Mouse (Mus musculus): ENCODE measurements around the gene Zfp157.

- TF ChIP-seq ZNF384 (IDR thresholded peaks at IDR 0.05; ENCODE audit: low read depth, low read length) (no peak), CHD2 (IDR thresholded peaks at IDR 0.05; ENCODE audit: low read depth, low read length) (no peak)
Observed at GRCm38 (mm10) chr5:138459107-138459506, 17.8 kb downstream of the Zfp157 start.

Data from ES-E14 (cell line).